Mouse (Mus musculus): ENCODE results near the gene Dok7.

The Dok7 gene

GRCm38 (mm10) chr5:35056604-35057432, at the start of gene Dok7:
TSS of gene Dok7 (plus strand) at chr5:35056766.
- no peak for DNase-seq (ENCODE audit: low spot score)

GRCm38 (mm10) chr5:35009163-35009562, 47.4 kb upstream of the Dok7 start:
- no peak for DNase-seq (ENCODE audit: low spot score)

- DNase-seq (ENCODE audit: low spot score): no peak
Observed at GRCm38 (mm10) chr5:35010656-35011055, 45.9 kb upstream of the Dok7 start.

- no peak for DNase-seq (ENCODE audit: low spot score)
Observed at GRCm38 (mm10) chr5:35011156-35011923, 45.2 kb upstream of the Dok7 start.

GRCm38 (mm10) chr5:35014036-35014435, 42.5 kb upstream of the Dok7 start:
- DNase-seq (ENCODE audit: low spot score): no peak

GRCm38 (mm10) chr5:35019673-35020300, 36.8 kb upstream of the Dok7 start:
- no peak for DNase-seq (ENCODE audit: low spot score)

GRCm38 (mm10) chr5:35020410-35021241, 35.9 kb upstream of the Dok7 start:
- no peak for DNase-seq (ENCODE audit: low spot score)

GRCm38 (mm10) chr5:35024975-35025374, 31.6 kb upstream of the Dok7 start:
- DNase-seq (ENCODE audit: low spot score): no peak

GRCm38 (mm10) chr5:35029303-35029702, 27.3 kb upstream of the Dok7 start:
- DNase-seq (ENCODE audit: low spot score): no peak

GRCm38 (mm10) chr5:35029755-35030154, 26.8 kb upstream of the Dok7 start:
- DNase-seq (ENCODE audit: low spot score): no peak

GRCm38 (mm10) chr5:35033068-35033467, 23.5 kb upstream of the Dok7 start:
- DNase-seq (ENCODE audit: low spot score): no peak

GRCm38 (mm10) chr5:35033619-35034018, 22.9 kb upstream of the Dok7 start:
- DNase-seq (ENCODE audit: low spot score): no peak

GRCm38 (mm10) chr5:35035141-35035540, 21.4 kb upstream of the Dok7 start:
- no peak for DNase-seq (ENCODE audit: low spot score)

- DNase-seq (ENCODE audit: low spot score): peak; percentile 59
Observed at GRCm38 (mm10) chr5:35035795-35036194, 20.8 kb upstream of the Dok7 start.

- no peak for DNase-seq (ENCODE audit: low spot score)
Observed at GRCm38 (mm10) chr5:35037438-35037837, 19.1 kb upstream of the Dok7 start.

GRCm38 (mm10) chr5:35041268-35041829, 15.2 kb upstream of the Dok7 start, which contains the start of gene Hgfac:
TSS of gene Hgfac (plus strand) at chr5:35041509.
- no peak for DNase-seq (ENCODE audit: low spot score)

- DNase-seq (ENCODE audit: low spot score): no peak
Observed at GRCm38 (mm10) chr5:35042431-35043109, 14.0 kb upstream of the Dok7 start.

- peak; percentile 81 for DNase-seq (ENCODE audit: low spot score)
Observed at GRCm38 (mm10) chr5:35043110-35043451, 13.5 kb upstream of the Dok7 start.

GRCm38 (mm10) chr5:35050541-35050940, 6.0 kb upstream of the Dok7 start:
- no peak for DNase-seq (ENCODE audit: low spot score)

- DNase-seq (ENCODE audit: low spot score): no peak
Observed at GRCm38 (mm10) chr5:35054628-35055027, 1.9 kb upstream of the Dok7 start.

- no peak for DNase-seq (ENCODE audit: low spot score)
Observed at GRCm38 (mm10) chr5:35055076-35055475, 1.5 kb upstream of the Dok7 start.
